Mouse (Mus musculus): ENCODE results near the gene Synj2.
A peak's percentile ranks its signal among the peaks of the same experiment; 100 is the strongest.

The Synj2 gene

GRCm38 (mm10) chr17:5976221-5977055, 35.4 kb downstream of the Synj2 start:
- DNase-seq, result no peak

DNA sequence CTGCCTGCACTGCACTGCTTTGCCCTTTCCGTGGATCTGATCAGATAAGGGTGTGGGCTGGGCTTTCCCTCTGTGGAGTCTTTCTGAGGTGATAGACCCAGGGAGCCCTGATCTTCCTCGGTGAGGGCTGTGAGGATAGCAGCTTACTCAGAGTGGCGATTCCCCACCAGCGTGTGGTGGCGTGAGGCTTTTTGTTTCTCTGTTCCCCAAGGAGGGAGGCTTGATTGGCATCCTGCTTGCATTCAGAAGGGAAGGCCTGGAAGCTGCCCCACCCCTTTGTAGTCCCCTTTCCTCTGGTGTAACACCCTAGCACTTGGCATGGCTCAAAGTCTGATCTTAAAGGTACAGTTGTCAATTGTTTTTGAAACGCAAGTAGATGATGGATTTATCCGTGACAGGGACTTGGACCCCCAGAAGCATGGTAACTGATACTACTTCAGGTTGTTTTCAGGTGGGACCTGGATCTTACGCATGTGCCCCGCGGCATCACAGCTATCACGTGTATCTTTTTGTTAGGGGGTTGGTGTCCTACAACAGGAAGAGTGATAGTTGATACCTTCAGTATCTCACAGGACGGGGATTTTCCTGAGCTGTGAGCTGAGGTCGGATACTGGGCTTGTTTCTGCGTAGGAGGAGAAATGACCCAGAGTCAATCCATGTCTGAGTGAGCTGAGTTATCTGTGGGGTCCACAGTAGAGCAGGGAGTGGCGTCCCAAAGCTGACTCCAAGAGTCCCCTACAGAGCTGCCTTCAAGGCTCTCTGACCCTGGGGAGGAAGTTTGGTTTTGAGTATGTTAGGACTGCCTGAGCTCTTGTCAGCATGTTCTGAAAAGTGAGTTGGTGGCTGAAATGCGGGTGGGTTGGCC, 36.2 kb downstream of the Synj2 start:
- DNase-seq, result no peak

GRCm38 (mm10) chr17:5977921-5978504, 36.9 kb downstream of the Synj2 start:
- no peak for DNase-seq

- DNase-seq, result no peak
Observed at GRCm38 (mm10) chr17:5978505-5979077, 37.5 kb downstream of the Synj2 start.

DNA sequence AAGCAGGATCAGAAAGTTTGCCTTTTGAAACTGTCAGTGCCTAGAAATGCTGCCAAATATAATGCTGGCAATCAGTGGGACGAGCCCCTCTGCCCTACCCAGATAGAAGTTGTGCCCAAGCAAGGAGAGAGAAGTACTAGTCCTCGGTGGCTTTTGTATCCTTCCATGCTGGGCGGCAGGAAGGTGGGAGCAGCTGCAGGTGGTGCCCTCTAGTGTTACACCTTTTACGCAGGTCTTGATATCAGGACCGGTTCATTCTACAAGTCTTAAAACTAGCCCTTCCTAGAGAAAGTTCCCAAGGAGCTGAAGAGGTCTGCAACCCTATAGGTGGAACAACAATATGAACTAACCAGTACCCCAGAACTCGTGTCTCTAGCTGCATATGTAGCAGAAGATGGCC, 39.8 kb downstream of the Synj2 start:
- no peak for DNase-seq

GRCm38 (mm10) chr17:5983150-5983549, 42.1 kb downstream of the Synj2 start:
- no peak for DNase-seq

- DNase-seq, result no peak
Observed at GRCm38 (mm10) chr17:5983901-5984300, 42.8 kb downstream of the Synj2 start.

GRCm38 (mm10) chr17:5984700-5985231, 43.7 kb downstream of the Synj2 start:
- DNase-seq, result no peak

- no peak for DNase-seq
Observed at GRCm38 (mm10) chr17:5985271-5985670, 44.2 kb downstream of the Synj2 start.

- DNase-seq, result no peak
Observed at GRCm38 (mm10) chr17:5987271-5988056, 46.4 kb downstream of the Synj2 start.

DNA sequence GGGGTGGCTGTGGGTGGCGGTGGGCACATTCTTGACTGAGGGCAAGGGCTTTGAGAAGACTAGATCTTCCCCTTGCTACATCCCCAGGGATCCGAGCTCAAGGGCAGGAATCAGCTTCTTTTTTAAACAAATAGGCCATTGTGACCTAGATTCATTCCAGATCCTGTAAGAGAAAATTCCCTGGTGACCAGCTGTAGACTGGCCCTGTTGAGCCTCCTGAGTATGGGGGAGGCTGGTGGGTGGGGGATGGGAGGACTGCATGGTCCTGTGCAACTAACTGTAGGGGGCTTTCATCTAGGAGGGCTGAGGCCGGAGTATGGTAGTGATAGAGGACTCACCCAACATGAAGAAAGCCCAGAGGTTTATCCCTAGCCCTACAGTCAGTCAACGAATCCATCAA, 47.0 kb downstream of the Synj2 start:
- DNase-seq, result no peak

DNA sequence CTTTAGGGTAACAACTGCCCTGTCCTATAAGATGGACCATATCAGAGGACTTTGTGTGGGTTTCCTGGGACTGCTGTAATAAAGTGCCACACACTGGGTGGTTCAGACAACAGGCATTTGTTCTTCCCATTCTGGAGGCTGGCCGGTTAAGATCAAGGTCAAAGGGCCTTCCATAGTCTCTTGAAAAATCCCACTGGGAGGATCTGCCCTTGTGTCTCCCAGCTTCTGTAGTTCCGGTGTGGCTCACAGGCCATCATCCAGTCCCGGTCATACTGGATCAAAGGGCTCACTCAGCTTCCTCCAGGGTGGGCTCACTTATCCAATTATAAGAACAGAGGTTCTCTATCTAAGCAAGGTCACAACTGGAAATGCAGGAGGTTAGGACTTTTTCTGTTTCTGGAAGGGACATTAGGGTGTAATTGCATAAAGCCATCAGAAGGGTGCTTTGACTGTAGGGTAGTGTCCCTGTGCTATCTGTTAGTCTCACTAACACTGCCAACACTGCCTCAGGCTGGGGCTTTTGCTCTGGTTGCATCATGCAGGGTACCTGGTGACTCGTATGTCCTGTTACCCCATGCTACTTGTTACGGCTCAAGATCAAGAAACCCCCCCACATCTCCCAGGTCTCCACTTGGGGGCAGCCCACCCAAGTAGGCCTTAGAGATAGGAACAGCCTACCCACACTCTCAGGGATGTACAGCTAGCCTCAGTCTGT, 51.9 kb downstream of the Synj2 start:
- DNase-seq, result no peak

DNA sequence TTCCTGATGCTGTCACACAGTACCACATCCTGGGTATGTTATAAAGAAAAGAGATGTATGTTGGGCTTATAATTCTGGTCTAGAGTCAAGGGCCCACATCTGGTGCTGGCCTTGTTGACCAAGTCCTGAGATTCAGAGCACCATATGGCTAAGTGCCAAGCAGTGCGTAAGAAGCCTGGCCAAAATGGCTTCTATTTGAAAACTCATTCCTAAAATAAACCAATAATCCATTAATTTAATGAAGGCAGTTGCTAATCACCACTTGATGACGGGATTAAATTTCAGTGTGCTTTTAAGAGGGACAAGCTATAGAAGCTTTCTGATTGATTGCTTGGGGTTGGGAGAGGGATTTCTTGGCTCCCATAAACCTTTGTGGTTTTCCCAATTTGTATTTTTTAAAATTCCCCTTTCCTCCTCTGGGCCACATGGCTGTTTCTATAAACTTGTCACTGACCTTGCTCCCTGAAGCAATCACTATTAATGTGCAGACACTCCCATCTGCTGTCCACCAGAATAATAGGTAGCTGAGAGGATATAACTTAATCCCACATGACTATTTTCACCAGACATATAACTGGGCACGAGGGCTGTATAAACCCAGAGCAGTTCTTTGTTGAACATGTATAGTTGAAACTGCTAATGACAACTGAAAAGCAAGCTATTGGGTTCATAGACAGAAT, 52.6 kb downstream of the Synj2 start:
- DNase-seq, result no peak

DNA sequence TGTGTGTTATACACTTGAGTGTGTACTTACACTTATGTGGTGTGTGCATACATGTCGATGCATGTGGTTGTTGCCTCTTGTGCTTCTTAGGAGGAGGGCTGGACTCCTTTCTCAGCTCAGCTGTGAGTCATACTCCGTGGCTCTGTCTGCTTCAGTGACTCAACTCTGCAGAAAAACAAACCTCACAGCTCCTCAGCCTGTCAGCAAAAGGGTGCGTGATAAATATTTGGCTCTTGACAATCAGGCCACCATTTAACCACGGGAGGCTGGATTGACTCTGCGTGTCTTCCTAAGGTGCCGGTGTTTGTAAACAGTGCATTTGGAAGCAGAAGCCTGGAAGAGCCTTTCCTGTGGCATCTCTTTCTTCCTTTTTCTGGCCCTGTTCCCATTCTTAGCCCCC, 53.5 kb downstream of the Synj2 start:
- no peak for DNase-seq

DNA sequence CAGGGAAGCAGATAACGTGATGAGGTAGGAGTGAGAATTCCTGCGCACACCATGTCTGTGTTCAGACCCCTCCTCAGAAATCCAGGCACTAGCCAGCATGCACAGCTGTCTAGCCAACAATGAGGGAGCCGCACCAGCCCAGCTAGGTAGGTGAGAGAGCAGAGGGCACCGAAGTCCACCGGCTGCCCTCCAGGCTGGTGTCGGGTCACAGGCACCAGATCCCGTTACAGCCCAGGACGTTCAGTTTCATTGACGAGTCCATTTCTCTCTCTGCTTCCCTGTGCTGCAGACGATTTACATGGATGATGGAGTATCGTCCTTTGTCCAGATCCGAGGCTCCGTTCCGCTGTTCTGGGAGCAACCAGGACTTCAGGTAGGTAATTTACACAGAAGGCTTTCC, 55.5 kb downstream of the Synj2 start:
- no peak for DNase-seq

GRCm38 (mm10) chr17:5997380-5998234, 56.5 kb downstream of the Synj2 start:
- peak; percentile 67 for DNase-seq

GRCm38 (mm10) chr17:5998235-5998500, 57.1 kb downstream of the Synj2 start:
- no peak for DNase-seq

DNA sequence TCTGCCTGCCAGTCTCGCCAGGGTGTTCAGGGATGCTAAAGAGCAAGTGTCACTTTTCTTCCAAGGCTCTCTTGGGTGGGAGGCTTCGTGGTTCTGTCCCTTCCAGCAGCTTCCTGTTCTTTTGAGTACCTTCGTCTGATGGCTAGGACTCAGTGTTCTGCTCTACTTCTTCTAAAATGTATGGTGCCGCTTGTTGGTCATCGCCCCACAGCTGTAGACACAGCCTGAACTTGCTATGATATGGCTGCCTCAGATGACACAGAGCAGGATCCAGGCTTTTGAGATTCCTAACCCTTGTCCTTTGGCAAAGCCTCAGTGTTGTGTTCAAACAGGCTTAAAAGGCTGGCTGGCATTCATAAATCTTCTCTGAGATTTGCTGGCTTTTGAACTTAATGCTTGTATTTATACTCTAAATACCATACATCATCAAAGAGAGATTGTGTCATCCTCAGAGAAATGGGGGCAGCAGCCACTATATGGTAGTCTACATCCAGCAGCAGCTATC, 58.0 kb downstream of the Synj2 start:
- DNase-seq, result no peak

GRCm38 (mm10) chr17:6000864-6001319, 59.8 kb downstream of the Synj2 start:
- DNase-seq, result no peak

GRCm38 (mm10) chr17:6001389-6001788, 60.3 kb downstream of the Synj2 start:
- no peak for DNase-seq

Measured in kidney, adult 11 months (tissue).